Mouse (Mus musculus) layer of hippocampus, adult 9-11 months (tissue): ENCODE measurements around the gene Myct1.
A peak's percentile ranks its signal among the peaks of the same experiment; 100 is the strongest.

ENCODE experiments used
- DNase-seq: peaks from one replicate; pipeline ENCODE4 v3.0.0; 2022

The Myct1 gene

GRCm38 (mm10) chr10:5626268-5626667 lies 32.7 kb downstream of the Myct1 start:
- DNase-seq: no peak

GRCm38 (mm10) chr10:5633672-5634200 lies 40.2 kb downstream of the Myct1 start:
- DNase-seq: no peak

GRCm38 (mm10) chr10:5634336-5634735 lies 40.8 kb downstream of the Myct1 start:
- peak; percentile 31 for DNase-seq

- DNase-seq: no peak
Measured at GRCm38 (mm10) chr10:5637322-5637721, 43.7 kb downstream of the Myct1 start.

GRCm38 (mm10) chr10:5639112-5639511 lies 45.5 kb downstream of the Myct1 start, which contains the start of gene Vip:
TSS of gene Vip (plus strand) at chr10:5639218.
- DNase-seq: no peak
